Mouse (Mus musculus): ENCODE measurements around the gene Vmn2r76.
"Not testable (repeated sequence)": the region's sequence is repeated elsewhere in the genome, so short reads cannot be mapped to it uniquely, and the experiment has no call there.

Vmn2r76 gene

GRCm38 (mm10) chr7:86246208-86246607, at the start of gene Vmn2r76:
TSS of gene Vmn2r76 (minus strand) at chr7:86246308.
- DNase-seq, result no peak

- DNase-seq, result no peak
These were observed 31.0 kb upstream of the Vmn2r76 start, which contains the start of gene Olfr310 for GRCm38 (mm10) chr7:86277072-86277471. TSS of gene Olfr310 (minus strand) at chr7:86277172.

- DNase-seq, result no peak
These were observed 34.8 kb downstream of the Vmn2r76 start for GRCm38 (mm10) chr7:86211345-86211744.

GRCm38 (mm10) chr7:86171678-86172077, 74.4 kb downstream of the Vmn2r76 start, which contains the start of gene Vmn2r75:
TSS of gene Vmn2r75 (minus strand) at chr7:86171778.
- not testable (repeated sequence) for DNase-seq
